Mouse (Mus musculus) adrenal gland, postnatal 10 days (tissue): ENCODE results near the gene Grin1. TPM values are rescaled to one million over a fixed set of nuclear protein-coding genes. Genes with fewer than 3 reads are reported as not detected.

Experiments
- DNase-seq: peaks from one replicate; pipeline ENCODE4 v3.0.0; 2021; ENCODE audit warnings: mixed read lengths
- total RNA-seq, 2 experiments: library from RNA; stranded (reverse); gene quantifications; 2 replicates each; pipeline ENCODE4 v1.2.3; 2021

The Grin1 gene
- total RNA-seq, 2 experiments from 2014 or later: 7.3 to 9.6 TPM

GRCm38 (mm10) chr2:25256443-25257109 lies 62.4 kb downstream of the Grin1 start:
- peak; percentile 61 for DNase-seq

GRCm38 (mm10) chr2:25255284-25255779 lies 63.7 kb downstream of the Grin1 start, which contains the start of gene Tmem203:
Tmem203 (plus strand) TSS chr2:25255439.
- DNase-seq: peak; percentile 93

- no peak for DNase-seq
Observed at GRCm38 (mm10) chr2:25252331-25252730, 66.7 kb downstream of the Grin1 start.

- no peak for DNase-seq
Observed at GRCm38 (mm10) chr2:25246183-25247072, 72.6 kb downstream of the Grin1 start, which contains the start of gene AL732309.1. AL732309.1 (minus strand) TSS chr2:25246863.

GRCm38 (mm10) chr2:25244144-25244543 lies 74.8 kb downstream of the Grin1 start:
- DNase-seq: no peak

GRCm38 (mm10) chr2:25243342-25243741 lies 75.6 kb downstream of the Grin1 start:
- no peak for DNase-seq

GRCm38 (mm10) chr2:25242101-25242506 lies 76.9 kb downstream of the Grin1 start, which contains the start of the genes Rnf208 and Cysrt1:
Rnf208 (plus strand) TSS chr2:25242255.
Cysrt1 (minus strand) TSS chr2:25242452.
- DNase-seq: no peak

- no peak for DNase-seq
Observed at GRCm38 (mm10) chr2:25241438-25241775, 77.6 kb downstream of the Grin1 start.

Other genes starting within 250 kb of the Grin1 start
- gene Entpd8, start 238.9 kb downstream of the Grin1 start, total RNA-seq: 1 to 10 TPM; 7.0 to 9.7 TPM
- gene Noxa1, start 224.0 kb downstream of the Grin1 start, total RNA-seq: not detected
- 10 to 100 TPM; 15.1 to 15.5 TPM for gene Nrarp, start 138.4 kb downstream of the Grin1 start, total RNA-seq
- gene Tor4a, start 122.3 kb downstream of the Grin1 start, total RNA-seq: 10 to 100 TPM; 13.9 to 19.5 TPM
- 10 to 100 TPM; 46.3 to 48.8 TPM for gene Nelfb, start 107.7 kb downstream of the Grin1 start, total RNA-seq
- not detected for gene Stpg3, start 104.5 kb downstream of the Grin1 start, total RNA-seq
- gene Fam166a, start 100.4 kb downstream of the Grin1 start, total RNA-seq: not detected
- 100 to 1,000 TPM; 264 to 293 TPM for gene Tubb4b, start 94.5 kb downstream of the Grin1 start, total RNA-seq
- gene Slc34a3, start 84.8 kb downstream of the Grin1 start, total RNA-seq: not detected
- not detected for gene Rnf224, start 82.4 kb downstream of the Grin1 start, total RNA-seq
- gene Rnf208, start 76.9 kb downstream of the Grin1 start, total RNA-seq: 1 to 10 TPM; 6.4 to 7.3 TPM
- gene Cysrt1, start 76.7 kb downstream of the Grin1 start, total RNA-seq: not detected
- 1 to 10 TPM; 2.3 to 3.3 TPM for gene AL732309.1, start 72.3 kb downstream of the Grin1 start, total RNA-seq
- gene Tmem203, start 63.7 kb downstream of the Grin1 start, total RNA-seq: 10 to 100 TPM; 27.7 to 31.0 TPM
- gene Tprn, start 56.6 kb downstream of the Grin1 start, total RNA-seq: 10 to 100 TPM; 11.2 to 11.4 TPM
- gene Ssna1, start 46.7 kb downstream of the Grin1 start, total RNA-seq: 10 to 100 TPM; 48.0 to 52.2 TPM
- gene Anapc2, start 46.7 kb downstream of the Grin1 start, total RNA-seq: 10 to 100 TPM; 61.0 to 73.1 TPM
- gene Tmem210, start 31.0 kb downstream of the Grin1 start, total RNA-seq: not detected
- gene Lrrc26, start 29.3 kb downstream of the Grin1 start, total RNA-seq: not detected
- 10 to 100 TPM; 41.5 to 41.9 TPM for gene Man1b1, start 13.2 kb upstream of the Grin1 start, total RNA-seq
- gene Dpp7, start 37.2 kb upstream of the Grin1 start, total RNA-seq: 10 to 100 TPM; 15.4 to 19.1 TPM
- gene Uap1l1, start 46.5 kb upstream of the Grin1 start, total RNA-seq: 10 to 100 TPM; 11.2 to 11.8 TPM
- gene Sapcd2, start 53.1 kb upstream of the Grin1 start, total RNA-seq: 1 to 10 TPM; 3.3 to 5.3 TPM
- gene Entpd2, start 76.7 kb upstream of the Grin1 start, total RNA-seq: 10 to 100 TPM; 11.7 to 15.1 TPM
- gene Npdc1, start 80.2 kb upstream of the Grin1 start, total RNA-seq: 10 to 100 TPM; 67.8 to 83.9 TPM
- 1 to 10 TPM in 1 of 2 experiments, under 1 TPM in 1; 0.67 to 1.1 TPM for gene Fut7, start 104.1 kb upstream of the Grin1 start, total RNA-seq
- 10 to 100 TPM; 21.1 to 27.4 TPM for gene Abca2, start 109.5 kb upstream of the Grin1 start, total RNA-seq
- under 1 TPM; 0.90 to 0.91 TPM for gene Clic3, start 137.7 kb upstream of the Grin1 start, total RNA-seq
- gene Paxx, start 141.9 kb upstream of the Grin1 start, total RNA-seq: 10 to 100 TPM; 33.1 to 42.3 TPM
- 1 to 10 TPM; 3.8 to 3.9 TPM for gene Ptgds, start 150.9 kb upstream of the Grin1 start, total RNA-seq
- not detected for gene Lcn12, start 174.7 kb upstream of the Grin1 start, total RNA-seq
- gene Fbxw5, start 181.6 kb upstream of the Grin1 start, total RNA-seq: 10 to 100 TPM; 73.1 to 88.8 TPM
- 10 to 100 TPM; 16.8 to 42.9 TPM for gene C8g, start 182.5 kb upstream of the Grin1 start, total RNA-seq
- 10 to 100 TPM; 18.0 to 22.7 TPM for gene Traf2, start 227.8 kb upstream of the Grin1 start, total RNA-seq
- gene Edf1, start 238.7 kb upstream of the Grin1 start, total RNA-seq: 100 to 1,000 TPM; 266 to 285 TPM